In the genomic region with DNA sequence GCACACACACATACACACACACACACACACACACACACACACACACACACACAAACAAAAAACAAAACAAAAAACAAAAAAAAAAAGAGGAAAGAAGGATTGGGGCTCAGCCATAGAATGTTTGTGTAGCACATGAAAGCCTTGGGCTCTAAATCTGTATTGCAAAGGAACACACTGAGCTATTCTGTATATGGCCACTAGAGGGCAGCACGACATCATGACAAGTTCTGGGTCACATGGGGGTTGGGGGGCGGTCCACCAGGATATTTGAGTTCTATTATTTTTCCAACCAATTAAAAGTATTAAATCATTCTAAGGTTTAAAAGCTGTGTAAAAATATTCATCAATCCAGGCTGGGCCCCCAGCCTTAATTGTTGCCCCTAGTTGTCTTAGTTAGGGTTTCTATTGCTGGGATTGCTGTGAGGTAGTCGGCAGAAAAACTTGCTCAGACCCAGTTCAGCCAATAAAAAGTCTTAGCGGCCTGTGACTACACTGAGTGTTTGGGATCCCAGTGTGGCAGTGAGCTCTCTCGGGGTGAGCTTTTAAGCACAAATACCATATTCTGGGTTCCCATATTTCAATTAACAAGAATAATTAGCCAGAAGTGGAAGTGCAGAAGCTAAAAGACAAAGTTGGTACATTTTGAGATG, we compare ENCODE assay signal across 9 mouse cellular contexts. TPM values are rescaled to one million over a fixed set of nuclear protein-coding genes. Genes with fewer than 3 reads are reported as not detected.
A peak's percentile ranks its signal among the peaks of the same experiment; 100 is the strongest.
DNase-seq lines count a peak whose midpoint lies in the region; ATAC-seq and TF ChIP-seq lines count a peak whose summit lies in the region.
"Had no signal": no experiment of that assay in that cellular context is flagged by ENCODE, and none has a peak within 500 bp of the region (broad histone marks: within the 10 kb centered on the region; RNA-seq: fewer than 3 reads in every experiment).

No protein-coding gene starts in this region.

- peak overlapping the region; percentile 40 for H3K4me2 ChIP-seq in heart, embryonic 15.5 days
- peak overlapping the region; percentile 37; the same call in 1 of the 2 replicates for H3K4me2 ChIP-seq in lung, embryonic 14.5 days

- ATAC-seq in erythroid progenitor cell, adult 5-6 weeks (replicated peaks; ENCODE audit: low FRiP score, poor library complexity, severe bottlenecking) = peak; percentile 59; the same call in 1 of the 2 replicates
- no peak for ATAC-seq in heart, embryonic 15.5 days (replicated peaks; ENCODE audit: insufficient number of reproducible peaks, insufficient read depth, low FRiP score, low read depth)
- peak; percentile 74 for ATAC-seq in lung, embryonic 14.5 days (ENCODE audit: insufficient read depth)

- TF ChIP-seq POLR2A in ES-Bruce4 (IDR thresholded peaks at IDR 0.05; ENCODE audit: insufficient read depth, low read length) = no peak
- no peak for TF ChIP-seq POLR2A in bone marrow, adult 2 months (IDR thresholded peaks at IDR 0.05; ENCODE audit: borderline replicate concordance, control insufficient read depth, low read depth, low read length)

- 31% methylated on average over 5 of the region's 5 CpGs for WGBS in bone marrow, adult 2 months
- WGBS in heart, embryonic 15.5 days = 22% methylated on average over 5 of the region's 5 CpGs
- 17% methylated on average over 5 of the region's 5 CpGs for WGBS in lung, embryonic 14.5 days

- TF ChIP-seq EP300 in ES-Bruce4 (IDR thresholded peaks at IDR 0.05; ENCODE audit: insufficient read depth, low read depth, low read length) = no peak

- TF ChIP-seq CTCF in ES-Bruce4 (IDR thresholded peaks at IDR 0.05; ENCODE audit: low read depth, low read length) = peak; percentile 71
- TF ChIP-seq CTCF in bone marrow, adult 2 months (IDR thresholded peaks at IDR 0.05; ENCODE audit: control insufficient read depth, insufficient read depth, low read length) = peak; percentile 67
- TF ChIP-seq CTCF in lung, embryonic 14.5 days (IDR thresholded peaks at IDR 0.05; ENCODE audit: low read depth) = peak; percentile 93

- no peaks in the 10 kb centered on the region for H3K36me3 ChIP-seq in ES-Bruce4 (ENCODE audit: control insufficient read depth, insufficient read depth, low read length, poor library complexity, severe bottlenecking)
- no peaks in the 10 kb centered on the region for H3K36me3 ChIP-seq in heart, embryonic 15.5 days
- H3K36me3 ChIP-seq in lung, embryonic 14.5 days (ENCODE audit: insufficient read depth) = no peaks in the 10 kb centered on the region

- H3K27me3 ChIP-seq in ES-Bruce4 (ENCODE audit: control insufficient read depth, insufficient read depth, low read length, poor library complexity, severe bottlenecking) = no peaks in the 10 kb centered on the region
- no peaks in the 10 kb centered on the region for H3K27me3 ChIP-seq in heart, embryonic 15.5 days
- H3K27me3 ChIP-seq in lung, embryonic 14.5 days (ENCODE audit: insufficient read depth, low read length) = no peaks in the 10 kb centered on the region

- H3K9ac ChIP-seq in ES-Bruce4 (ENCODE audit: low read depth, poor library complexity, severe bottlenecking) = peak overlapping the region; percentile 37; the same call in 1 of the 2 replicates
- H3K9ac ChIP-seq in heart, embryonic 15.5 days = no peak overlapping the region
- no peak overlapping the region for H3K9ac ChIP-seq in lung, embryonic 14.5 days

- peak; percentile 84 for DNase-seq in layer of hippocampus, adult 11-12 months (ENCODE audit: low spot score)
- peak; percentile 92 for DNase-seq in lung, embryonic 14.5 days
- peak; percentile 53 for DNase-seq in retina, adult 2 months (ENCODE audit: low read depth, low spot score)
- peak; percentile 35 to 43 for DNase-seq in thymus, postnatal 36 days

- peaks cover 1% of the 10 kb centered on the region for H3K4me1 ChIP-seq in ES-Bruce4 (ENCODE audit: control insufficient read depth, insufficient read depth, low read length)
- H3K4me1 ChIP-seq in bone marrow, adult 2 months (ENCODE audit: control insufficient read depth, insufficient read depth, low read length) = no peaks in the 10 kb centered on the region; the same call in 1 of the 2 replicates
- 0 out of 2 replicates have a peak, but pooled peaks cover 4% of the 10 kb centered on the region for H3K4me1 ChIP-seq in heart, embryonic 15.5 days (replicated peaks)
- H3K4me1 ChIP-seq in lung, embryonic 14.5 days (ENCODE audit: insufficient read depth) = no peaks in the 10 kb centered on the region

- no peak overlapping the region for H3K27ac ChIP-seq in ES-Bruce4 (ENCODE audit: insufficient read depth, low read length)
- no peak overlapping the region for H3K27ac ChIP-seq in bone marrow, adult 2 months (ENCODE audit: control insufficient read depth, insufficient read depth, low read depth, low read length, poor library complexity)
- no peak overlapping the region for H3K27ac ChIP-seq in heart, embryonic 15.5 days
- no peak overlapping the region for H3K27ac ChIP-seq in lung, embryonic 14.5 days (ENCODE audit: low read depth)

- H3K4me3 ChIP-seq in ES-Bruce4 (ENCODE audit: low read depth, low read length) = no peak overlapping the region
- no peak overlapping the region for H3K4me3 ChIP-seq in bone marrow, adult 2 months (replicated peaks; ENCODE audit: control insufficient read depth, low read depth, low read length)
- no peak overlapping the region for H3K4me3 ChIP-seq in heart, embryonic 15.5 days
- no peak overlapping the region for H3K4me3 ChIP-seq in lung, embryonic 14.5 days (ENCODE audit: low read depth, low read length)
- H3K4me3 ChIP-seq: megakaryocyte, embryonic 14.5 days had no signal

- H3K9me3 ChIP-seq in ES-Bruce4 (replicated peaks; ENCODE audit: control insufficient read depth, insufficient read depth, low read length, poor library complexity, severe bottlenecking) = no peaks in the 10 kb centered on the region
- no peaks in the 10 kb centered on the region for H3K9me3 ChIP-seq in heart, embryonic 15.5 days (replicated peaks)
- no peaks in the 10 kb centered on the region for H3K9me3 ChIP-seq in lung, embryonic 14.5 days (ENCODE audit: low read depth, low read length)
- H3K9me3 ChIP-seq: megakaryocyte, embryonic 14.5 days had no signal

RNA-seq across cellular contexts. Expression of gene Gcnt2, which starts 16.0 kb away (rescaled TPM):
- 55.5 and 57.5 TPM in 2 replicates for polyA plus RNA-seq in ES-Bruce4 (2011; ENCODE audit: insufficient read depth, insufficient read length, low read depth, missing spikeins)
- 6.0 and 18.2 TPM in 2 replicates for polyA plus RNA-seq in bone marrow, adult 2 months (2011; ENCODE audit: insufficient read depth, insufficient read length, low replicate concordance, missing spikeins)
- 6.1 and 7.1 TPM in 2 replicates for total RNA-seq in erythroid progenitor cell, adult 5-6 weeks (2015; ENCODE audit: low replicate concordance)
- 1.4 and 1.9 TPM in 2 replicates for total RNA-seq in erythroid progenitor cell, adult 5-6 weeks (2017; ENCODE audit: low replicate concordance)
- 3.4 and 4.5 TPM in 2 replicates for polyA plus RNA-seq in heart, embryonic 15.5 days (2015; fragmentation: Nextera tagmentation; extraction: Ambion mirVana)
- 2.5 and 3.2 TPM in 2 replicates for polyA plus RNA-seq in lung, embryonic 14.5 days (2014; fragmentation: Nextera tagmentation; extraction: Ambion mirVana)

Comparison
In these comparisons a context has a peak if more than half of its experiments do, and no peak if none do; other contexts are left out.
1. DNase-seq: peak in every context shown above with its lines; median percentile 92 in lung, embryonic 14.5 days; 84 in layer of hippocampus, adult 11-12 months; 53 in retina, adult 2 months; 39 in thymus, postnatal 36 days.